Mouse (Mus musculus) mouse embryonic stem cell (cell line): ENCODE data around the gene Pik3r5.

ENCODE experiments used
- in situ Hi-C, 2 experiments: fragments of 300-500 bp; cut with MboI; formaldehyde crosslinking; loops; 1 replicate in 1 of 2; 3 replicates in 1 of 2; pipeline ENCODE4 v1.14.3; 2019 to 2020; ENCODE audit warnings: low sequenced_read_pairs in 2 of 2, low pct_unique_long_range_greater_than_20kb in 1 of 2, mixed read lengths in 1 of 2; ENCODE audit not compliant: unreplicated experiment in 1 of 2

Gene Pik3r5

DNA sequence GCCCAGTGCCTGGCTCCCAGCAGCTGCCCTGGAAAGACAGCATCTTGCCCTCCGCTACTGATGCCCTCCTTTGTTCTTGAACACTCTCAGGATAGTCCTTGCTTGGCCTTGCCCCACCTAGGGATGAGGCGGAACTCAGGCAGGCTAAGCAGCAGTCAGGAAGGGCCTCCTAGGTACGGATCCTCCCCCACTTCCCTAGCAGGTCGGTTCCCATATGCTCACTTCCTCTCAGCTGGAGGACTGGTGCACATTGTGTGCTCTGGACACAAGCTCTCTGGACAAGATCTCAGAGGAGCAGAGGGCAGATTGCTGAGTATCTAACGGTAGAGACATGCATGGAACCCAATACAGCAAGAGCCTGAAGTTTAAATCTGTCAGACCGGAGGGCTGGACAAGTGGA lies 65.2 kb downstream of the Pik3r5 start:
- in situ Hi-C loops: no loop called here

DNA sequence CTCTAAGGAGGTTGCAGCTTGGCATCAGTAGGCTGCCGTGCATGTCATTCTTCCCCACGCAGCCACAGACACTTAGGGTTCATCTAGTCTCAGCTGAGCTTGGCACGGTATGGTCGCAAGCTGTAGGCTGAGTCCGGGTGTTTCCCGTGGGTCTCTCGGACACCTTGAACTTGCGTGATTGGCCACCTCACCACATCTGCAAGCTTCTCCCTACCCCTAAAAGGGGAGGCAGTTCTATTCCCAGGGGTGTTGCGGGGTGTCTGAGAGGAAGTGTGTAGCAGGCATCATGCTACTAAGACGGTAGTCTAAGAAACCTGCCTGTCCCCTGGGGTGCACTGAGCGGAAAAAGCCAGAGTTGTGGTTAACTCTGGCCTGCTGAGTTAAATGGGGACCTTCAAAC lies 66.6 kb downstream of the Pik3r5 start:
- in situ Hi-C loops: no loop called here

DNA sequence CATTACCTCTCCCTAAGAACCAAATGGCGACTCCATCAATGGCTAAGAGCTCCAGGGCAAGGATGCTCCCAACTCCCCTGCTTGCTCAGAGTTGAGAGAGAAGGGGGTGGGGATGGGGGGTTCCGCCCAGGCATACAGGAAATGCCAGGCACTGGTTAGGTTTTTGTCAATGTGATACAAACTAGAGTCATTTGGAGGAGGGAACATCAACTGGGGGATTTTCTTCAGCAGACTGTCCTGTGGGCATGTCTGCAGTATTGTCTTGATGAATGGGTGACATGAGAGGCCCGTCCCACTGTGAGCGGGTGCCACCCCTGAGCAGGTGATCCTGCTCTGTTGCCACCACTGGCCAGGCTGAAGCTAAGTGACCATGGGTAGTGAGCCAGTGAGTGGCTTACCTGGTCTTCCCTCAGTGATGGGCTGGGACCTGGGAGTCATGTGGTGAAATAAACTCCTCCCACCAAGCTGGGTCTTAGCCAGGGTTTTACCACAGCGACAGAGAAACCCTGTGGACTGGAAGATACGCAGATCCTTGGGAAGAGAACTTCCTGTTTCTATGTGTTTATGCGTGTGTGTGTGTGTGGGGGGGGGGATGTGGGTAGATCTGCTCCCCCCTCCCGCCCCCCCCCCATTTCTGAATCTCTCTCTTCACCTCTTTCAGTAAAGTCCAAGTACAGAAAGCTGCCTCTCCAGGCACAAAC lies 67.2 kb downstream of the Pik3r5 start:
- in situ Hi-C loops: no loop called here

DNA sequence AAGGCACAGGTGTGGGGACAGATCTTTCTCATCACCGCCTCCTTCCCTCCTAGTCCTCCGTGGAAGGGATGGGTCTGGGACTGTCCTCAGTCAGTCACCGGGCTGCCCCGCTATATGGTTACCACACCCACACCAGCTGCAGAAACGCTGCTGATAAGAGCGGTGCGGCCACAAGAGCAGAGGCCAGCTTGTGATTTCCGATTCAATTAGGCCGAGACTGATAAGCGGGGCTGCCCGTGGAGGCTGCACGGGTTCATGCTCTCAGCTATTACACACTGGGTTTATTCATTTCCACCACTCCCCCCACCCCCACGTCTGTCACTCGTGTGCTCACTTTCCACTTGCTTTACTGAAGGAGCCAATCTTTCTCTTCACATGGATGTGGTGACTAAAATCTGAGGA lies 69.0 kb downstream of the Pik3r5 start:
- in situ Hi-C loops: no loop called here

DNA sequence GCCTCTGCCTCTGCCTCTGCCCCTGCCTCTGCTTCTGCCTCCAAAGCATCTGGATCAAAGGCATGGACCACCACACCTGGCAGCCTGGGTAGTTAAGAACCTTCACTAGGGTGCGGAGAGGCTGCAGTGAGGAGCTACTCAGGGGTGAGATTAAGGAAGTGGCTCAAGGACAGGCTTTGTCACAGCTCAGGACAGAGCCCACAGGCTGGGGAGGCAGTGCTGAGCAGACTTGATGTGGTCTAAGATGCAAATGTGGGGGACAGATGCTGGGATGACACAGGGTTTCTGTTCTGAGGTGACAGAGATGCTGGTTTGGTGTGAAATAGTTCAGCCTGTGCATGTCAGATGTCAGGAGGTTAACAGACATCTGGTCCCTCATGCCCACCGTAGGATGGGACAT lies 70.5 kb downstream of the Pik3r5 start:
- in situ Hi-C loops: no loop called here

DNA sequence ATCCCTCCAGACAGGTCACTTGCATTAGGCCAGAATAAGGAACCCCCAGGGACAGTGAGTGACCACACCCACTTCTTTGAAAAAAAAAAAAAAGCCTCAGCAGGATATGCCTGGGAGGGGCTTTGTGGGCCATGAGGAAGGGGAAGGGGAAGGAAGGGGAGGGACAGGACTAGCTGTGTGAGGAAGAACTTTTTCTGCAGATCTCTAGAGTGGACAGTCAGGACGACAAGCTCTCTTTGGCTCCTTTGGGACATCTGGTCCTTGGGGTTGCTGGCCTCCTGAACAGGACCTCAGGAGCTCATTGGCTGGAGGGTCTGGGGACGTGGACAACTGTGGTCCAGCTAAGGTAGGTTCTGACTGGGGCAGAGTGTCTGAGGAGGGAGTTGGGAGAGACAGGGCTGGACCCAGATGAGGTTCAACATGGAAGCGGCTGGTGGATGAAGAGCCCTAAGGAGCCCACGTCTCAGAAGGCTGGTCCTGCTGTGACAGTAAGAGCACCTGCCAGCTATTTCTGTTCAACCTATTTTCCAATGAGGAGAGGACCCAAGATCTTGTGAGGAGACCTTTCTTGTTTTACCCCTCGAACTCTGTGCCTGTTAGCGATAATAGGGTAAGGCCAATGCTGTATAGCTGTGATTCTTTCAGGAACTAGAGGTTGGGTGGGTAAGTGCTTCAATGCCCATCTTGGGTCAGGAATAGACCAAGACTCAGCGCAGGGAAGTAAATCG lies 71.1 kb downstream of the Pik3r5 start, which contains the start of gene Pik3r6:
Gene Pik3r6 (plus strand): TSS at position 118 of the 728 bp plus-strand sequence.
- in situ Hi-C loops: no loop called here

DNA sequence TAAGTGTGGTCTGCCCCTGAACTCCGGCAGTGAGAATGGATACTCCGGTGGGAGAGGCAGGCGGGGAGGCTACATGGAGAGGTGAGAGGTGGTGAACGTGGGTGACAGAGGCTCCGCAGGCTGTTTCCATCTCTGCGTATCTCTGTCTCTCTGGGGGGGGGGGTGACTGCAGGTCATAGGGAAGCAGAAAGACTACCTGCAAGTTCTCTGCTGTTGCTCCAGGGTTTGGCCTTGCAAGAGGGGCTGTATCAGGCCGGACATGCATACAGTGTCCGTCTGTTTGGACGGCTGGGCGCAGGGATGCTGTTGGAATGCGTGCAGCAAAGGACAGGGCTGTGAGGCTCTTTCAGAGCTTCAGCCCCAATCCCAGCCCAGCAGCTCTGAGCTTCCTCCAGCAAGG lies 73.0 kb downstream of the Pik3r5 start:
- in situ Hi-C loops: no loop called here

DNA sequence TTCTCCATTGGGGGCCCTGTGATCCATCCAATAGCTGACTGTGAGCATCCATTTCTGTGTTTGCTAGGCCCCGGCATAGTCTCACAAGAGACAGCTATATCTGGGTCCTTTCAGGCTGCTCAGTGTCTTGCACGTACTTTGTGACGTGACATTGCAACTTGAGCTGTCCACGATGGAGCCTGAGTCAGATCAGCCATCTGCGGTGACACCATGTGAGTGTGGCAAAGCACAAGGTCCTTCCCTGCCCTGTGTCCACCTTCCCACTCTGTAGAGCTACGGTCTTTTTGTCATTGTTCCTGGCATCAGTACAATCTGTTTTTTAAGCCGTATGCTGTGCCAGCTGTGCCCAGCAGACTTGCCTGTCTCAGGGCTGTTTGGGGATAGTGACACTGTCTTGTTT lies 75.3 kb downstream of the Pik3r5 start:
- in situ Hi-C loops: no loop called here

DNA sequence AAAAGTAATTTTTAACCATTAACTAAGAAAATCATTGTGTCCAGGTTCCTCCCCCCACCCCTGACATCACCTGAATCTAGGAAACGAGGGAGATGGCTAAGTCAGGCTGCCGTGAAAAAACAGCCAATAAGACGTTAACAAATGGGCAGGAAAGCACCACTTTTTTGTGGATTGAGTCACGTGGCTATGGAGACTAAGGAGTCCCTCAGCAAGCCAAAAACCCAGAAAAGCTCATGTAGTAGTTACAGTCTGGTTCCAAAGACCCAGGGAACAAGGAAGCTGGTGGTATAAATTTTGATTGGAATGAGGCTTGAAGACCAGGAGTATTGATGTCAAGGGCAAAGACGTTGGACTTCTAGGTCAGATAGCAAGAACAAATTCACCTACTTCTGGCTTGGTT lies 76.7 kb downstream of the Pik3r5 start:
- in situ Hi-C loops: no loop called here

DNA sequence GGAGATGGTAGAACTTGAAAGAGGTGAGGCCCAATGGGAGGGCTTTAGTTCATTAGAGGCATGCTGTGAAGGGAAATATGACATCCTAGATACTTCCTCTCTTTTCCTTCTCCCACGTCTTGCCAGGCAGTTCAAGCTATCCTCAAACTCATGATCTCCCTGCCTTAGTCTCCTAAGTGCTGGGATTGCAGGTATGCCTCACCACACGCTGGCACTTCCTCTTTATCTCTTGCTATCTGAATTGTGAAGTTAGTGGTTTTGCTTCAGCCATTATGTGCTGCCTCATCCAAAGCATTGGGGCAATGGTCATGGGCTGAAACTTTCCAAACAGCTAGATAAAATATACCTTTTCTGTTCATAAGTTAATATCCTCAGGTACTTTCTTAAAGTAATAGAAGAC lies 77.3 kb downstream of the Pik3r5 start:
- in situ Hi-C loops: no loop called here

DNA sequence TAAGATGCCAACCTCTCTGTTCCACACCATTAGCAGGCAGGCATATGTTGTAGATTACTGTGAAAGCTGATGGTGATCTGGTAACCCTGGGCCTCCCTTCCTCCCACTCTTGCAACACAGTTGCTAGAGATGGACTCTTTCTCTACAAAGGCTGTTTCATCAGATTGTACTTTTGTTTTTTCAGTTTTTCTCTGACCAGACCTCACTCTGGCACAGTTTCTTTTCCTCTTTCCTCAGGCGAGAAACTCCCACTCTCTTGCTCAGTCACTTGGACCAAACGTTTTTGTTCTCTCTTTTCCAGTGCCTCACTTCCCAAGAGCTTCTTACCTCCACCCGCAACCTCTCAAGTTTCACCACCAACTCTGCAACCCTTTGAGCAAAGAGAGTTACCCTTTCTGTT lies 82.0 kb downstream of the Pik3r5 start:
- in situ Hi-C loops: no loop called here

DNA sequence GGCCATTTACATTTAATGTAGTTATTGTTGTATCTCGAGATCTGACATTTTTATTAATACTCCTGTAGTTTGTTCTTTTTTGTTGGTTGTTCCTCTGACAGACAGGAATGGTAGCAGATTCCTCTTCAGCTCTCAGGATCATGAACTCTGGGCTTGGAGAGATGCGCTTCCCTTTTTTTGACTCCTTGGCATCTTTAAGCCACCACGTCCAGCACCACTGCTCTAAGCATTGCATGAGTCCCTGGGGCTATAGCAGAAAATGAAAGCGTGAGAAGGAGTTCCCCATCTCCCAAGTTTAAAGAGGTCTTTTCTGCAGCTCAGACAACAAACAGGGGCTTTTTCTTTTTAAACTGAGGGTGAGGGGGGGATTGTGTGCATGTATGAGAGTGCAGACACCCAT lies 87.4 kb downstream of the Pik3r5 start:
- in situ Hi-C loops: no loop called here

DNA sequence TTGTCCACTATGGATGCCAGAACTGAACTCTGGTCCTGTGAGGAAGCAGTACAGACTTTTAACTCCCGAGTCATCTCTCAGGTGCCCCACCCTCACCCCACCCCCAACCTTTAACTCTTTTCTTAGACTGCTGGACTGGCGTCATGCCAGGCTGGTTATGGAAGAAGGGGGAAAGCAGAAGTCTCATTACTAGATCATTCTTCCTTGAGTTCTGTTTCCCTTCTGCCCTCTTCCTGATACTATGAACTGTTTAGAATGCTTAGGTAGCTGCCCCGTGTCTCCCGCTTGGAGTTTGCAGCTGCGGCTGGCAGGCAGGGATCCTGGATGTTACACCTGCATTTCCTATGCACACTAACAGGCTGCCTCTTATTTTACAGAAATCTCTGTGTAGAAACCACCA lies 87.9 kb downstream of the Pik3r5 start:
- in situ Hi-C loops: no loop called here

DNA sequence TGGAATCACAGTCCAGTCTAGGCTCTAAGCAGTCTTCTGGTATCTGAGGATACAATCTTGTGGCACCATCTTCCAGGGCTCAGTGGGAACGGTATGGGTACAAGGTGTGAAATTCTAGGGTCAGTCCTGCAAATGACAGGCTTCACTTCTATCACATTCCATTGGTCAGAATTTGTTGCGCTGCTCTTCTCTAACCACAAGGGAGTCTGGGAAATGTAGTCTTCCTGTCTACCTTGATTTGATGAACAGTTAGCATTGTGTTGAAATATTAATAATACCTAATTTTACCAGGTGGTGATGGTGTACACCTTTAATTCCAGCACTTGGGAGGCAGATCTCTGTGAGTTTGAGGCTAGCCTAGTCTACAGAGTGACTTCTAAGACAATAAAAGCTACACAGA lies 88.5 kb downstream of the Pik3r5 start:
- in situ Hi-C loops: no loop called here

DNA sequence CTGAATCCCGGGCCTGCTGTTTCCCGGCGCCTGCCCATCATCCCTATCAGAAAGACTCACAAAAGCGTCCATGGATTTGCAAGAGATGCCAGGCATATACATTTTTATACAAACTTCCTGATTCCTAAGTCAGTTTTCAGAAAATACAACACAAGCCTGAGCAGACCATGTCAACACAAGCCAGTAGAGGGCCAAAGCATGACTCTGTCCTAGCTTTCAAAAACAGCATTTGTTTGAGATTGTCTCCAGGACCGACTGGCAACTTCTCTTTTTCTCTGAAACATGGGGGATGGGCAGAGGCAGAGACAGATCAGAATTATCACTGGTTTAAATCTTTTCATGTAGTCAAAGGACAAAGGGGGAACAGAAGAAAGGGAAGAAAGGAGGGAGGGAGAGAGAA lies 89.4 kb downstream of the Pik3r5 start:
- in situ Hi-C loops: no loop called here

DNA sequence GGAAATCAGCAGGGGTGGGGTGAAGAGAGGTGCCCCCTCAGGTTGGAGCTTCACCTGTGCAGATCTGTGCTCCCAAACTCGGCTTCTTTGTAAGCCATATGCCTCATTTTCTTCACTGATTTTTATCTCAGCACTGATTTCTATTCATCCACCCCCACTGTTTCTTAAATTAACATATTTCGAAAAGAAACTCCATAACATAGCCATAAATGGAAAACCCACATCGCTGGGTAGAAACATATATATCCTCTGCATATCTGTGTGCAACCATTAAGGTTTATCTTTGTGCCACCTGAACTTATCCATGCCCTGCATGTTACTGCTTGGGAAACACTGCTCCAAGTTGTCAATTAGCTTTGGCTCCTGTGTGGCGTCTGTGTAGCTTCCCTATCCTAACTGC lies 94.5 kb downstream of the Pik3r5 start:
- in situ Hi-C loops: no loop called here

DNA sequence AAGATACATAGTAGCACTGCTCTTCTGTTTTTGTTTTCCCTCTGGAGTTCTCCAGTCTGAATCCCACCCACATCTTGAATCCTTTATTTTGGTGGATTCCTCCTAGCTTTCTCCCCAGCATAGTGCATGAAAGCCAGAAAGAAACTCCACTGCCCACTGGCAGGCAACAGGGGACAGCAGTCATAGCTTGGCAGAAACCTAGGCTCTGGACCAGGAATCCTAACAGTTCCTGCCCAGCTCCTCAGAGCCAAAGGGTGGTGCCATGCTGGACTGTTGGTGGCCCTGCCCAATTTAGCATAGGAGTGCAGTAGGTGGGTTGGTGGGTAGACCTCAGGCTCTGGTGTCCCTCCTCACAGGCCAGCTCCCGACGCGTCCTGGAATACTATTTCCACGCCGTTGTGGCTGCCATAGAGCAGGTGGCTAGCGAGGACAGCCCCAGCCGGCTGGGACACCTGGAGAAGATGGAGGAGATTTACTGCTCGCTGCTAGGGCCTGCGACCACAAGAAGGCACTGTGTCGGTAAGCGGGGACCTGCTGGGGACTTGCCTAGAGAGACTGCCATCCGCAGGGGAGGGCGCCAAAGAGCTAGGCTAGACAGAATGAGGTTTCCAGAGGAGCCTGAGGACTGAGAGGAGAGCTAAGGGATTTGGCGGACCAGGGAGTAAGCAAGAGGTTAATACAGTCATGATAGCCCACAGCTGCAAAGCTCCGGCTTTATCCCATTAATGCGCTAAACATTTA lies 99.3 kb downstream of the Pik3r5 start:
- in situ Hi-C loops: no loop called here

DNA sequence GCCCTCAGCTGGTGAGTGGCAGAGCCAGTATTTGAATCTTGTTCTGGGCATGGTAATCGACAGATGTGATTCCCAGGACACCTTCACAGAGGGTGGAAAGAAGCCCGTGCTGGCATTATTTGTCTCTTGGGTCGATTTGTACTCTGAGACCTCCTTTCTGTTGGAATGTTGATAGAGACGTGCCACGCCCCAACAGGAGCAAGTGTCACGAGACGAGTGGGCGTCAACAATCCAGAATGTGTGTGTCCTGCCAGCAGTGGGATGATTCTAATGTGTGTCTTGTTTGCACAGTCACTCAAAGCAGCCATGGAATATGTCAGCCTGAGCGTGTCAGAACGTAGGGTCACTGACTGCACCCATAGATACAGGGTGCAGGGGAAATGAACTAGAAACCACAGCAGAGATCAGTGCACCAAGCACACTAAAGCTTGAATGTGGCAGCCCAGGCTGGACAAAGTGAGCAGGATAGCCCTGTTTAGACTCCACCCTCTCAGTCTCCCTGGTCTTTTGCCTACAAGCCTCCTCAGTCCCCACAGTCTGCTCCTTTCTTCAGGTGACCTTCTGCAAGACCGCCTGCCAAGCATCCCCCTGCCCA lies 100.1 kb downstream of the Pik3r5 start:
- in situ Hi-C loops: no loop called here

DNA sequence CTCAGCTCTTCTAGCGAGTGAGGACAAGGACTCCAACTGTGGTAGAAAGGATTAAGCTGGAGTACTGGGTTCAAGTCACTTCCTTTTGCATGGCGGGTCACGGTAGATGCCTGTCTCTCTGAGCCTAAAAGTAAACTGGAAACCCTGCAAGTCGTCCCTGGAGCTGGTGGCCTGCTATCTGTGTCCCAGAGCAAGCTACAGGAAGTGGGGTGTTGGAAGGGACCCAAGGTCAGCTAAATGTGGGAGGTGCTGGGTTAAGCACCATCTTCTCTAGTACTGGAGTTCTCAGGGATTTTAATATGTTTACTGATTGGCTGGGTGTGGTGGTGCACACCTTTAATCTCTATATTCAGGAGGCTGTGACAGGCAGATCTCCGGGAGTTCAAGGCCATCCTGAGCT lies 100.9 kb downstream of the Pik3r5 start:
- in situ Hi-C loops: no loop called here
